8 mouse cellular contexts compared by ENCODE assay signal in genomic region chr14:31934321-31934720, GRCm38 (mm10).
A peak's percentile ranks its signal among the peaks of the same experiment; 100 is the strongest.
DNase-seq lines count a peak whose midpoint lies in the region; ATAC-seq lines count a peak whose summit lies in the region.

No protein-coding gene starts in this region.

- peaks cover 12% of the 10 kb centered on the region for H3K4me1 ChIP-seq in heart, embryonic 11.5 days (ENCODE audit: control insufficient read depth, insufficient read depth, low read length)
- peaks cover 47% of the 10 kb centered on the region for H3K4me1 ChIP-seq in forebrain, embryonic 13.5 days
- H3K4me1 ChIP-seq in kidney, embryonic 16.5 days (ENCODE audit: insufficient read depth, low read length): peaks cover 34% of the 10 kb centered on the region

- H3K27me3 ChIP-seq in heart, embryonic 11.5 days (ENCODE audit: control insufficient read depth, insufficient read depth, low read length): no peaks in the 10 kb centered on the region
- no peaks in the 10 kb centered on the region for H3K27me3 ChIP-seq in forebrain, embryonic 13.5 days
- no peaks in the 10 kb centered on the region for H3K27me3 ChIP-seq in kidney, embryonic 16.5 days (ENCODE audit: insufficient read depth, low read length)

- no peaks in the 10 kb centered on the region for H3K36me3 ChIP-seq in heart, embryonic 11.5 days (ENCODE audit: control insufficient read depth, insufficient read depth, low read length)
- H3K36me3 ChIP-seq in forebrain, embryonic 13.5 days (ENCODE audit: poor library complexity, severe bottlenecking): no peaks in the 10 kb centered on the region
- H3K36me3 ChIP-seq in kidney, embryonic 16.5 days (ENCODE audit: insufficient read depth, low read length): no peaks in the 10 kb centered on the region

- intact Hi-C loops in heart, postnatal 25 days (cut with DNase I): no loop called here

- no peak for DNase-seq in heart, postnatal 25 days (ENCODE audit: low spot score)
- peak; percentile 68 for DNase-seq in Muller cell, postnatal 12 days (ENCODE audit: inconsistent ontology term)
- DNase-seq in neural tube, embryonic 10.5 days (ENCODE audit: extremely low spot score, low spot score): peak; percentile 71

- no peaks in the 10 kb centered on the region for H3K9me3 ChIP-seq in heart, embryonic 11.5 days (replicated peaks; ENCODE audit: control insufficient read depth, low read length)
- no peaks in the 10 kb centered on the region; the same call in 1 of the 2 replicates for H3K9me3 ChIP-seq in forebrain, embryonic 13.5 days (replicated peaks)
- H3K9me3 ChIP-seq in kidney, embryonic 16.5 days (ENCODE audit: low read length): no peaks in the 10 kb centered on the region; the same call in 1 of the 2 replicates

- H3K4me3 ChIP-seq in heart, embryonic 11.5 days (ENCODE audit: low read depth, low read length): peak overlapping the region; percentile 49
- H3K4me3 ChIP-seq in forebrain, embryonic 13.5 days: peak overlapping the region; percentile 34
- H3K4me3 ChIP-seq in kidney, embryonic 16.5 days (ENCODE audit: low read length): peak overlapping the region; percentile 45

- peak overlapping the region; percentile 74 for H3K4me2 ChIP-seq in heart, embryonic 11.5 days
- peak overlapping the region; percentile 60 for H3K4me2 ChIP-seq in forebrain, embryonic 13.5 days
- peak overlapping the region; percentile 67 for H3K4me2 ChIP-seq in kidney, embryonic 16.5 days (replicated peaks; ENCODE audit: low read depth, low read length)

- H3K9ac ChIP-seq in heart, embryonic 11.5 days (ENCODE audit: low read depth, low read length): peak overlapping the region; percentile 63
- H3K9ac ChIP-seq in forebrain, embryonic 13.5 days: peak overlapping the region; percentile 67
- H3K9ac ChIP-seq in kidney, embryonic 16.5 days (replicated peaks; ENCODE audit: low read length): peak overlapping the region; percentile 65

- ATAC-seq in heart, embryonic 11.5 days (replicated peaks; ENCODE audit: insufficient number of reproducible peaks, low FRiP score, low TSS enrichment): 0 out of 2 replicates have a peak, but pooled peaks have one; percentile 3
- ATAC-seq in forebrain, embryonic 13.5 days: peak; percentile 70
- peak; percentile 79 for ATAC-seq in kidney, embryonic 16.5 days (ENCODE audit: low FRiP score, low TSS enrichment)
- no peak for ATAC-seq in CD4-positive, CD25-positive, alpha-beta regulatory T cell, adult 4 months
- no peak for ATAC-seq in frontal cortex, adult (ENCODE audit: low TSS enrichment)

- no peak overlapping the region for H3K27ac ChIP-seq in heart, embryonic 11.5 days (ENCODE audit: low read depth, low read length)
- H3K27ac ChIP-seq in forebrain, embryonic 13.5 days: peak overlapping the region; percentile 99
- 0 out of 2 replicates have a peak overlapping the region, but pooled peaks have one; percentile 50 for H3K27ac ChIP-seq in kidney, embryonic 16.5 days (ENCODE audit: low read length)

- 0% methylated on average over 5 of the region's 6 CpGs for WGBS in heart, embryonic 11.5 days (ENCODE audit: insufficient replicate concordance)
- 0% methylated on average over 5 of the region's 6 CpGs for WGBS in forebrain, embryonic 13.5 days
- 2% methylated on average over 5 of the region's 6 CpGs for WGBS in kidney, embryonic 16.5 days

Comparison
In these comparisons a context has a peak if more than half of its experiments do, and no peak if none do; other contexts are left out.
1. ATAC-seq: peak in heart, embryonic 11.5 days (single experiment), forebrain, embryonic 13.5 days (single experiment) and kidney, embryonic 16.5 days (single experiment); none in CD4-positive, CD25-positive, alpha-beta regulatory T cell, adult 4 months (single experiment) and frontal cortex, adult (single experiment).
2. Peak in every context shown above with its lines, with median percentiles within 50 percentile points of each other: H3K4me2 ChIP-seq, H3K4me3 ChIP-seq and H3K9ac ChIP-seq.